Mouse (Mus musculus): Measurements from ENCODE around the gene Gm20716.

Gm20716 gene

DNA sequence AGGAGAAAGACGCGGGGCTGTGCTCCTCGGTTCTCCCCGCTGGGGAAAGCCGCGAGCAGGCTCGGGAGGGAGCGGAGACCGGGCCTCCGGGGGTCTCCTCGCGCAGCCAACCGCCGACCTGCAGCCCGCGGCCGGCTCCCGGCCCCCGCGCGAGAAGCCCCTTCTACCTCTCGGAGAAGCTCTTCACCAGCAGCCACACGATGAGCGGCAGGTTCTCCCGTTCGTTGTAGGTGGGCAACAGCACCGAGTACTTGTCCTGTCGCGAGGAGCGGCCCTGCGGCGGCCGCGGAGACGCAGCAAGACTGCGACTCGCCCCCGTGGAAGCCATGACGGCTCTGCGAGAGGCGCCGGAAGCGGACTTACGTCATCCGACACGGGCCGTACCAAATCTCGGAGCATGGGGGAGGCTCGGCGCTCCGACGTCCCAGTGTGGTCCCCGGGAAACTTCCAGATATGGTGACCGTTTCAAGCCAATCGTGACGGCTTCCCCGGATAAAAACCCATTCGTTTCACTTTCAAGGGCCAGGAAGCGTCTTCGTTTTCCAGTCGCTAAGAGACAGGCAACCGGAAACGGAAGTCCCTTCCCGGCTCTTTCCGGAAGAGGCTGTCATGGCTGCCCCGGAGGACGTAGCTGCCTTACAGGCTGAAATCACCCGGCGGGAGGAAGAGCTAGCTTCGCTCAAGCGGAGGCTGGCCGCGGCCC, at the start of gene Gm20716, which contains the start of the genes Dpm1 and Mocs3:
TSS of gene Gm20716 (minus strand) at position 339 of the 703 bp plus-strand sequence.
TSS of gene Dpm1 (minus strand) at position 566 of the 703 bp plus-strand sequence.
TSS of gene Mocs3 (plus strand) at position 597 of the 703 bp plus-strand sequence.
- peak; percentile 59 to 76 for DNase-seq (ENCODE audit: low spot score in 2 of 2)

- DNase-seq (ENCODE audit: low spot score in 2 of 2): peak; percentile 33 to 67
These were observed 44.3 kb upstream of the Gm20716 start for GRCm38 (mm10) chr2:168274374-168274935.

DNA sequence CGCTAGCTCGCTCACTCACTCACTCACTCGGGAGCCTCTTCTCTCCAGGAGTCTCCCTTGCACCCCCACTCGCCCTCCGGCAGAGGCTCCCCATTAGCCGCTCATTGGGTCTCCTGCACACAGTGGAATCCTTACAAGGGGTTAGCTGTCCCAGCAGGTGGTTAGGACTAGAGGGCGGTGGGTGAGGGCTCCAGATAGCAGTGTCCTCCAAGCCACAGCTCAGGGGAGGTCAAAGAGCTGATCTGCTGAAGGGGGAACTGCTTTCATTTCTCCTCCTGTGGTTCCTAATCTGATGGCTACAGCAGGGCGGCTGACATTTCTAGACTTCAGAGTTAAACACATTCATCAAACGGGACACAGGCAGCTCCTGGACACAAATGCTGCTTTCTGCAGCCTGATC, 43.2 kb upstream of the Gm20716 start:
- DNase-seq (ENCODE audit: low spot score in 2 of 2): no peak

GRCm38 (mm10) chr2:168268033-168268432, 37.9 kb upstream of the Gm20716 start:
- DNase-seq (ENCODE audit: low spot score in 2 of 2): no peak

DNA sequence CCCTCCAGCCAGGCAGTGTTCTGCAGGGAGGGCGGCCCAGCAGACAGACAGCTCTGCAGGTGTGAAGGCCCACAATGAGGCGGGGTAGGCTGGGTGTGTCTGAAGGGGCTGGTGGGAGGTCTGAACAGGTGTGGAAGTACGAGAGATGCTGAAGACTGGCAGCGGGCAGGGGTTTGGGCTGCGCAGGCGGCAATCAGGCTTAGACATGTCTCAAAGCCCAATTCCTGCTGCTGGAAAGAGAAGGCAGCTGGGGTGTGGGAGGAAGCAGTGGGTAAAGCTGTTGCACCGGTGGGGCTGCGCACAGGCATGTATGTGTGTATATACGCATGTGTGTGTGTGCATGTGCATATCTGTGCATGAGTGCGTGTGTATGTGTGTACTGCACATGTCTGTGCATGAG, 30.7 kb upstream of the Gm20716 start:
- no peak for DNase-seq (ENCODE audit: low spot score in 2 of 2)

- DNase-seq (ENCODE audit: low spot score in 2 of 2): no peak
These were observed 30.0 kb upstream of the Gm20716 start for GRCm38 (mm10) chr2:168260124-168260523.

DNA sequence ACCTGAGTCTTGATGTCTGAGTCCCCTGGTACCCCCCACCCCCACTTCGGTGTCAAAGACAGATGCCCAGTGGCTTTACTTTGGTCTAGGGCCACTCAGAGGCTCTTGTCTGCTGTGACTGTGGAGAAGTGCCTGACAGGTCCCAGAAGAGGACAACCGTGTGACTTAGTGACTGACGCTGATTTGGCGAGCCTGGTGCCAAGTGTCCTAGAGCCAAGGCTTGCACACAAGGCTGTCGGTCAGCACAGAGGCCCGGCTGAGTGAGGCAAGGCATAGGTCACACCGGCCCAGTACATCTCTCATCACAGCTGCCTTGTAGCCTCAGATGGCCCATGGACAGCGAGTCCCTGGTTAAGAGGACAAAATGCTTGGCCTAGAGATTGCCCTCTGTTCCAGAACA, 28.9 kb upstream of the Gm20716 start:
- DNase-seq (ENCODE audit: low spot score in 2 of 2): no peak

DNA sequence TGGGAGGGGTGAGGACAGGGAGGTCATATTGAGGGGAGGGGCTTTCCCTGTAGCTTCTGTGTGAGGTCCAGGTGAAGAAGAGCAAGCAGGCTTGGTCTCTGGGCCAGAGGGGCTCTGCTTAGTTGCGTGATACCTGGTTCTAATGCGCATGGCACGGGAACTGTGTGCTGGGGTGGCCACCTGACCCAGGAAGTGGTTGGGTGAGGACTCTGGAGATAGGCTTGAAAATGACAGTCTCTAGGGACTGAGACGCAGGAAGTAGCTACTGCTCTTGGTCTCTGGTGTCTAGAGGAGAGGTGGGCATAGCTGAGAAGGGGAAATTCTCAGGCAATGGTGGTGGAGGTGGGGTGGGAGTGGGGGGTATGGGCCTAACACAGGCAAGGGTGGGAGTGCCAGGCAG, 27.0 kb upstream of the Gm20716 start:
- DNase-seq (ENCODE audit: low spot score in 2 of 2): no peak

GRCm38 (mm10) chr2:168256506-168256905, 26.3 kb upstream of the Gm20716 start:
- no peak for DNase-seq (ENCODE audit: low spot score in 2 of 2)

GRCm38 (mm10) chr2:168253822-168254221, 23.7 kb upstream of the Gm20716 start:
- DNase-seq (ENCODE audit: low spot score in 2 of 2): no peak

DNA sequence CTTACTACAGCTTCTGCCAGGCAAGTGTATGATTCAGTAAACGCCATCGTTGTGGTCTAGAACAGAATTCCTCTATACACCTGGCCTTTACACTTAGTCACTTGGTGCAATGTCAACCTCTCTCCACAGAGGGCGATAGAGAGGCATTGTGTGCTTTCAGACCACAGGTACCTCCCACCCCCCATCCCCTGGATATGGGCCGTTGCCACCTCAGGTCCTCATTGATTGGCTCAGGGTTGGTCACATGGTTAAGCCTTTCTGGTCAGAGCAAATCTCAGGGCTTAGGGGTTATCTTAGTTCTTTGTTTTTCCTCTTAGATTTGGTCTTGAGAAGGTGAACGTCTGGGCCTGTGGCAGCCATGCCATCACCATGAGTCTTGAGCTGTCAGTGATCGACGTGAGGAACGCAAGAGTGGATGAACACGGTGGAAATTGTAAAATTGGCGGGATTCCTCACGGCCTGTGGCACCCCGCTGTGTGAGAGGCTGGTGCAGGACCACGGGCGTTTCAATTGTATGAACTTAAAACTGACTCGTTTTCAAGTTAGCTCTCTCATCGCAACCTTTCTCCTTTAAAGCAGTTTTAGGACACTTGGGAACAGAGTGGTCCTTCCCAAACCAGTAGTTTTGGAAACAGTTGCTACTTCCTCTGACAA, 22.6 kb upstream of the Gm20716 start:
- no peak for DNase-seq (ENCODE audit: low spot score in 2 of 2)

DNA sequence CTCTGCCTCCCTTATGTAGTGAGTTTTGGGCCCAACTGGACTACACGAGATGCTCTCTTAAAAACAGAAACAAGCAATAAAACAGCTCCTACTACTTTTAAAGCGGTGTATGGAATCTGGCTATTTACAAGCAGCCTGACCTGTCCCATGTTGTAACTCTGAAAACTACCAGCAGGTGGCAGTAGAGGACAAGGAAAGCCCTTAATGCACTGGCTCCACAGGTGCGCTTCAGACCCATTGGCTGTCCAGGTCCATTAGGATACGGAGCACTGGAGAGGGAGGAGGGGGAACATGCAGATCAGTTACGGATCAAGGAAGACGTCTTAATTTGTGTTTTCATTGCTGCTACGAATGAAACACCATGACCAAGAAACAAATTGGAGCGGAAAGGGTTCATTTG, 20.1 kb upstream of the Gm20716 start:
- DNase-seq (ENCODE audit: low spot score in 2 of 2): peak; percentile 45 to 83

GRCm38 (mm10) chr2:168248856-168249245, 18.7 kb upstream of the Gm20716 start:
- DNase-seq (ENCODE audit: low spot score in 2 of 2): no peak

DNA sequence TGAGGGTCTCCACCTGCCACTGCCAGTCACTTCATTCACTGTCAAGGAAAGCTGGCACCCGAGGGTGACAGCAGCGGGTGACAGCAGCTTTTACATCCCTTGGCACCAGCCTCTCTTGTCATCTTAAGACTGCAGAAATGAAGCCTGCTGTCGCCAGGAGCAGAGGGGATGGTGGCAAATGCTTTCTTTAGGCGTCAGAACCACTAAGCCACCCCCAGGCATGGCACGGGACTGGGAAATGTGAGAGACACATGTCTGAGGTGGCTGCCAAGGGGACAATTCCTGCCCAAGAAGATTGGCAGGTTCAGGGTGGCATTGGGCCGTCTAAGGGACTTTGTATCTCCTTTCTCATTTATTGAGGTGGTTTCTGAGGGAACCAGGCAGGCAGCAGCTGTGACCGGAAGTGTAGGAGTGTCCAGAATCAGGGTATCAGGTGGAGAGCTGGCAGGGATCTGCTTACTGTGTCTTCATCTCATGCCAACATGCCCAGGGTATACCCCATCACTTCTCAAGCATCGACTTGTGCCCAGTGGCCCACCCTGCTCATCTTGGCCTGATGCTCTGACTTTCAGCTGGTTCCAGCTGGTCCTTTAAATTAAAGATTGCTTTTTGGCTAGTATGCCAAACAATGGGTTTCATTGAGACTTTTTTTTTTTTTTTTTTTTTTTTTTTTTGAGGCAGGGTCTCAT, 18.1 kb upstream of the Gm20716 start:
- DNase-seq (ENCODE audit: low spot score in 2 of 2): no peak

DNA sequence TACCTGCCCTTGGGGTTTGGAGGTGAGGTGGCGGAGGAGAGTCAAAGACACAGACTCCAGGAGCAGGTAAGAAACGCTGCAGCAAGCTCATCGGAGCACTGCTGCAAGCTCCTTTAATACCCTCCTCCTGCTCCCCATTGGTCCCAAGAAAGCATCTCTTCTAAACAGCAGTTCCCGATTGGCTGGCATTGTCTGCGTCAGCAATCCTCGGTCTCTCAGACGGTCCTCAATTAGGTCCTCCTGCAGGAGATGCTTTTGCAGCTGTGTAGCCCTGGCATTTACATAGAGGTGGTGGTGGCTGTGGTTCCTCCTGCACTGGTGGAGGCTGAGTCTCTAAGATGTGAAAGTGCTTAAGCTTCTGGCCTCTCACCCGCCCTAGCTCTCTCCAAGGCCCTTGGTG, 15.4 kb upstream of the Gm20716 start:
- DNase-seq (ENCODE audit: low spot score in 2 of 2): no peak

DNA sequence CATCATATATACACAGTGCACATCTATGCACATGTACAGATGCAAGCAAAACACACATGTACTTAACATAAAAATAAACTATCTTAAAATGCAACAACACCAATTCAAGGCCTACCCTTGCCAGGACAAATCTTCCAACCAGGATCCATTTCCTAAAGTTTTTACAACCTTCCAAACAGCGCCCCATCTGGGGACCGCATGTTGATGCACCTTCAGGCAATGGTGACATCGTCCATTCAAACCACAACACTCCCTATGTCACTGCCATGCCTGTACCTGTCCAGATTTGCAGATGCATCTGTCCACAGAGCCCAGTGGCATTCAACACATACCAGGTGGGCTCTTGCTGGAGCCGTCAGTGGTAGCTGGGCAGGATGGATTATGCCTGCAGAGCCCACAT, 13.1 kb upstream of the Gm20716 start:
- DNase-seq (ENCODE audit: low spot score in 2 of 2): no peak

DNA sequence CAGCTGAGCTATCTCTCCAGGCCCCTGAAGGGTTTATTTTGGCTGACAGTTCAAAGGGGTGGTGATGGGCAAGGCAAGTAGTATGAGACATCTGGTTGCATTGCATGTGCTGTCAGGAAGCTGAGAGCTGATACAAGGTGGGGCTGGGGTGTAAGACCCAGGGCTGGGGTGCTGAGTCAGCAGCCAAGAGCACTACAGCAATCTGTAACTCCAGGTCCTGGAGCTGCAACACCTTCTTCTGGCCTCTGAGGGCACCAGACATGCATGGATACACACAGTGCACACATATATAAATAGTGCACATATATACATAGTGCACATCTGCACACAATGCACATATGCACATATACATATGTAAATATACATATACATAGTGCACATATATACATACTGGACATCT, 12.7 kb upstream of the Gm20716 start:
- no peak for DNase-seq (ENCODE audit: low spot score in 2 of 2)

DNA sequence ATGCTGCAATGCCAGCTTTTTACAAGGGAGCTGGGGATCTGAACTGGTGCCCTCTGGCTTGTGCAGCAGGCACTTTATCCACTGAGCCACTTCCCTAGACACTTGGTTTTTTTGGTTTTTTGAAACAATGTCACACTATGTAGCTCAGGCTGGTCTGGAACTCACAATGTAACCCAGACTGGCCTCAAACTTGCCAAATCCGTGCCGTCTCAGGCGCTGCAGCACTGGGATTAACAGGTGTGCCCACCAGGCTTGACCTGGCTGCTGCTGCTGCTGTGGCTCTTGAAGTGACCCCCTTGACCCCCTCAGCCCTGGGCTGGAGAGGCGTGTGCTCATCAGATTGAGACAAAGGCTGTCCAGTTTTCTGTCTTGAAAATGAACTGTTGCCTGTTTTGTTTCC, 8.2 kb upstream of the Gm20716 start:
- no peak for DNase-seq (ENCODE audit: low spot score in 2 of 2)

DNA sequence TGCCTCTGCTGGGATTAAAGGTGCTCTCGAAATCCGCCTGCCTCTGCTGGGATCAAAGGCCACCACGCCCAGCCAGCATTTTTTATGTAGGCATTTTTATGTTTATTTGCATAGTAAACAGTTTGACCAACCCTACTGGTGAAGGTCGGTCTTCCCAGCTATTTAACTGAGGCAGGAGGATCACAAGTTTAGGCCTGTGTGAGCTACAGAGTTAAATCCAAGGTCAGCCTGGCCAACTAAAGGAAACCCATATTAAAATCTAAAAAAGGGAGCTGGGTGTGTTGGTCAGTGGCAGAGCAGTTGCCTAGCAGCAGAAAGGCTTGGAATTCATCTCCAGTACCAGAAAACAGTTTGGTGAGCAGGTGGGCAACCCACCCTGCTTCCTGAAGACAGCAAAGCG, 3.1 kb upstream of the Gm20716 start:
- DNase-seq (ENCODE audit: low spot score in 2 of 2): no peak

DNA sequence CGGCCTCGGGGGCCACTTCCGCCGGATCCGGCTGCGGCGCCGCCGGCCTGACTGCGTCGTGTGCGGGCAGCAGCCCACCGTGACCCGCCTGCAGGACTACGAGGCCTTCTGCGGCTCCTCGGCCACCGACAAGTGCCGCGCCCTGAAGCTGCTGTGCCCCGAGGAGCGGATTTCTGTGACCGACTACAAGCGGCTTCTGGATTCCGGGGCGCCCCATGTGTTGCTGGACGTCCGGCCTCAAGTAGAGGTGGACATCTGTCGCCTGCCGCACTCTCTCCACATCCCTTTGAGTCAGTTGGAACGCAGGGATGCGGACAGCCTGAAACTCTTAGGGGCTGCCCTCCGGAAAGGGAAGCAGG, 1.3 kb upstream of the Gm20716 start:
- DNase-seq (ENCODE audit: low spot score in 2 of 2): peak in 1 of 2 experiments; percentile 10

GRCm38 (mm10) chr2:168230773-168231470, 758 bp upstream of the Gm20716 start:
- no peak for DNase-seq (ENCODE audit: low spot score in 2 of 2)

Data from spleen, postnatal 14 days (tissue).